Mouse (Mus musculus) MEL (cell line): ENCODE measurements at regions not wholly inside any gene's neighbourhood (a gene's known extent, or its start where the extent isn't known, plus 50 kb on each side); places are given as distances from the start of the nearest gene placed in this dataset.

ENCODE experiments used
- DNase-seq: peaks from one replicate; pipeline ENCODE4 v3.0.0; 2011; ENCODE audit warnings: low read depth, low spot score
- H3K27ac ChIP-seq: 2 replicates; pipeline ENCODE4 v1.5.1; 2012; ENCODE audit warnings: low read depth, mild to moderate bottlenecking, control low read depth, low read length, moderate library complexity; ENCODE audit not compliant: control insufficient read depth
- H3K27me3 ChIP-seq, 2 experiments: fragments of 150-350 bp in 1 of 2; sonication (generic) in 1 of 2; 2 replicates each; pipeline ENCODE4 v1.6.1; 2012; ENCODE audit warnings: low read length in 2 of 2, mild to moderate bottlenecking in 2 of 2, improper control_type of control experiment in 1 of 2, moderate library complexity in 1 of 2; ENCODE audit not compliant: insufficient read depth in 2 of 2, control insufficient read depth in 1 of 2
- H3K36me3 ChIP-seq, 2 experiments: 2 replicates each; pipeline ENCODE4 v1.6.1; 2012 to 2014; ENCODE audit warnings: low read length in 2 of 2, improper control_type of control experiment in 1 of 2, inconsistent platforms in 1 of 2, mild to moderate bottlenecking in 1 of 2; ENCODE audit not compliant: insufficient read depth in 2 of 2, control insufficient read depth in 1 of 2
- H3K4me1 ChIP-seq, 2 experiments: fragments of 150-350 bp in 1 of 2; sonication (generic) in 1 of 2; 2 replicates each; pipeline ENCODE4 v1.6.1; 2012; ENCODE audit warnings: low read length in 2 of 2, improper control_type of control experiment in 1 of 2, mild to moderate bottlenecking in 1 of 2; ENCODE audit not compliant: insufficient read depth in 2 of 2, control insufficient read depth in 1 of 2
- H3K4me3 ChIP-seq, 2 experiments: fragments of 150-350 bp in 1 of 2; sonication (generic) in 1 of 2; 2 replicates each; pipeline ENCODE4 v1.5.1; 2012; ENCODE audit warnings: low read depth in 2 of 2, low read length in 2 of 2, mild to moderate bottlenecking in 2 of 2, moderate library complexity in 2 of 2, control low read depth in 1 of 2, improper control_type of control experiment in 1 of 2; ENCODE audit not compliant: control insufficient read depth in 1 of 2, insufficient read depth in 1 of 2
- H3K79me2 ChIP-seq: 2 replicates; pipeline ENCODE4 v1.6.1; 2012; ENCODE audit warnings: mild to moderate bottlenecking, low read length, moderate library complexity; ENCODE audit not compliant: control insufficient read depth, poor library complexity, insufficient read depth
- H3K9ac ChIP-seq: 2 replicates; pipeline ENCODE4 v1.6.1; 2012; ENCODE audit warnings: low read depth, mild to moderate bottlenecking, control low read depth, low read length, moderate library complexity; ENCODE audit not compliant: control insufficient read depth, poor library complexity, severe bottlenecking
- H3K9me3 ChIP-seq: fragments of 150-350 bp; sonication (generic); replicated peaks from 2 replicates; pipeline ENCODE4 v1.6.1; 2012; ENCODE audit warnings: mild to moderate bottlenecking, low read length, improper control_type of control experiment, moderate library complexity; ENCODE audit not compliant: insufficient read depth
- BHLHE40 ChIP-seq: IDR thresholded peaks from 2 replicates; pipeline ENCODE4 v1.6.1; 2012; ENCODE audit warnings: low read depth, mild to moderate bottlenecking, inconsistent platforms, low read length, improper control_type of control experiment, borderline replicate concordance
- CHD1 ChIP-seq: IDR thresholded peaks from 2 replicates; pipeline ENCODE4 v1.6.1; 2012; ENCODE audit warnings: low read depth, mild to moderate bottlenecking, inconsistent platforms, low read length, improper control_type of control experiment
- CHD2 ChIP-seq: IDR thresholded peaks from 2 replicates; pipeline ENCODE4 v1.6.1; 2011; ENCODE audit warnings: low read length, improper control_type of control experiment
- E2F4 ChIP-seq: IDR thresholded peaks from 2 replicates; pipeline ENCODE4 v1.6.1; 2011; ENCODE audit warnings: low read depth, low read length, improper control_type of control experiment, borderline replicate concordance
- ELF1 ChIP-seq: IDR thresholded peaks from 2 replicates; pipeline ENCODE4 v1.6.1; 2014; ENCODE audit warnings: low read depth, mild to moderate bottlenecking, inconsistent platforms, low read length, improper control_type of control experiment, moderate library complexity
- ETS1 ChIP-seq: IDR thresholded peaks from 2 replicates; pipeline ENCODE4 v1.6.1; 2012; ENCODE audit warnings: low read depth, mild to moderate bottlenecking, inconsistent platforms, low read length, improper control_type of control experiment, moderate library complexity
- GABPA ChIP-seq: IDR thresholded peaks from 2 replicates; pipeline ENCODE4 v1.6.1; 2012; ENCODE audit warnings: low read depth, mild to moderate bottlenecking, inconsistent platforms, low read length, improper control_type of control experiment, moderate library complexity
- JUND ChIP-seq: IDR thresholded peaks from 2 replicates; pipeline ENCODE4 v1.6.1; 2011; ENCODE audit warnings: low read depth, mild to moderate bottlenecking, improper control_type of control experiment, low read length
- KAT2A ChIP-seq: conservative IDR thresholded peaks from 2 replicates; pipeline ENCODE4 v1.6.1; 2012; ENCODE audit warnings: low read depth, low read length, improper control_type of control experiment, inconsistent platforms
- MAFK ChIP-seq: IDR thresholded peaks from 2 replicates; pipeline ENCODE4 v1.6.1; 2011; ENCODE audit warnings: low read depth, mild to moderate bottlenecking, low read length, improper control_type of control experiment, borderline replicate concordance
- MEF2A ChIP-seq: IDR thresholded peaks from 2 replicates; pipeline ENCODE4 v1.6.1; 2014; ENCODE audit warnings: low read depth, mild to moderate bottlenecking, inconsistent platforms, low read length, improper control_type of control experiment; ENCODE audit not compliant: poor library complexity, insufficient replicate concordance, severe bottlenecking; ENCODE audit errors: extremely low read depth
- MXI1 ChIP-seq: IDR thresholded peaks from 2 replicates; pipeline ENCODE4 v1.6.1; 2011; ENCODE audit warnings: mild to moderate bottlenecking, low read depth, low read length, improper control_type of control experiment
- NELFE ChIP-seq: IDR thresholded peaks from 2 replicates; pipeline ENCODE4 v1.6.1; 2011; ENCODE audit warnings: low read depth, low read length, improper control_type of control experiment
- POLR2AphosphoS2 ChIP-seq: IDR thresholded peaks from 2 replicates; pipeline ENCODE4 v1.6.1; 2011; ENCODE audit warnings: low read length, improper control_type of control experiment
- RCOR1 ChIP-seq: IDR thresholded peaks from 2 replicates; pipeline ENCODE4 v1.6.1; 2012; ENCODE audit warnings: low read depth, mild to moderate bottlenecking, inconsistent platforms, low read length, improper control_type of control experiment
- TBP ChIP-seq: IDR thresholded peaks from 2 replicates; pipeline ENCODE4 v1.8.0; 2011; ENCODE audit warnings: low read depth, low read length, improper control_type of control experiment
- TCF12 ChIP-seq: IDR thresholded peaks from 2 replicates; pipeline ENCODE4 v1.6.1; 2014; ENCODE audit warnings: low read depth, mild to moderate bottlenecking, inconsistent platforms, low read length, improper control_type of control experiment, moderate library complexity
- UBTF ChIP-seq: IDR thresholded peaks from 2 replicates; pipeline ENCODE4 v1.6.1; 2012; ENCODE audit warnings: low read depth, mild to moderate bottlenecking, inconsistent platforms, low read length, improper control_type of control experiment, moderate library complexity, borderline replicate concordance; ENCODE audit not compliant: insufficient read depth
- USF1 ChIP-seq: IDR thresholded peaks from 2 replicates; pipeline ENCODE4 v1.6.1; 2014; ENCODE audit warnings: low read depth, mild to moderate bottlenecking, inconsistent platforms, low read length, improper control_type of control experiment, moderate library complexity
- USF2 ChIP-seq, 2 experiments: IDR thresholded peaks; 2 replicates each; pipeline ENCODE4 v1.6.1; 2011 to 2012; ENCODE audit warnings: improper control_type of control experiment in 2 of 2, low read length in 2 of 2, borderline replicate concordance in 1 of 2, inconsistent platforms in 1 of 2, low read depth in 1 of 2, mild to moderate bottlenecking in 1 of 2; ENCODE audit not compliant: insufficient read depth in 1 of 2
- ZC3H11A ChIP-seq: IDR thresholded peaks from 2 replicates; pipeline ENCODE4 v1.6.1; 2012; ENCODE audit warnings: low read depth, mild to moderate bottlenecking, inconsistent platforms, low read length, improper control_type of control experiment

GRCm38 (mm10) chr14:98452191-98452590, 282.6 kb upstream of the Dach1 start:
- H3K4me3 ChIP-seq = no peak overlapping the region
- H3K9me3 ChIP-seq = no peaks in the 10 kb centered on the region
- no peaks in the 10 kb centered on the region for H3K27me3 ChIP-seq
- no peak for DNase-seq
- no peak overlapping the region for H3K27ac ChIP-seq
- no peaks in the 10 kb centered on the region for H3K4me1 ChIP-seq
- TF ChIP-seq UBTF (no peak), TBP (no peak), ETS1 (no peak), POLR2AphosphoS2 (no peak), MEF2A (no peak), USF1 (no peak), ZC3H11A (no peak), ELF1 (no peak), RCOR1 (no peak), BHLHE40 (no peak), GABPA (no peak), MAFK (no peak), USF2 (IDR thresholded peaks at IDR 0.05; ENCODE audit: borderline replicate concordance in 1 of 2, insufficient read depth in 1 of 2, low read depth in 1 of 2, low read length in 2 of 2) (no peak), MXI1 (no peak), JUND (no peak), E2F4 (no peak)
- TF ChIP-seq, all 39 proteins: peak for 0
- H3K36me3 ChIP-seq = no peaks in the 10 kb centered on the region
- no peak overlapping the region for H3K9ac ChIP-seq
- no peaks in the 10 kb centered on the region for H3K79me2 ChIP-seq

- no peaks in the 10 kb centered on the region for H3K36me3 ChIP-seq
- H3K4me3 ChIP-seq = no peak overlapping the region
- DNase-seq = no peak
- no peak overlapping the region for H3K9ac ChIP-seq
- H3K79me2 ChIP-seq = no peaks in the 10 kb centered on the region
- H3K27me3 ChIP-seq = no peaks in the 10 kb centered on the region
- H3K4me1 ChIP-seq = no peaks in the 10 kb centered on the region
- TF ChIP-seq KAT2A (no peak), UBTF (no peak), TCF12 (no peak), BHLHE40 (no peak), CHD1 (no peak), RCOR1 (no peak), USF1 (no peak), MEF2A (no peak), USF2 (IDR thresholded peaks at IDR 0.05; ENCODE audit: borderline replicate concordance in 1 of 2, insufficient read depth in 1 of 2, low read depth in 1 of 2, low read length in 2 of 2) (no peak), NELFE (no peak), POLR2AphosphoS2 (no peak), CHD2 (no peak)
- no peak overlapping the region for H3K27ac ChIP-seq
- H3K9me3 ChIP-seq = no peaks in the 10 kb centered on the region
These were observed 280.0 kb upstream of the Dach1 start for GRCm38 (mm10) chr14:98449568-98449967.
